Mouse (Mus musculus) liver, embryonic 11.5 days (tissue): Measurements from ENCODE around the gene Tas2r143. TPM values are rescaled to one million over a fixed set of nuclear protein-coding genes. Genes with fewer than 3 reads are reported as not detected.

ENCODE experiments used
- ATAC-seq: fragments of 200-750 bp; cut with Nextera tagmentation; replicated peaks from 2 replicates; pipeline ENCODE4 v1.8.0; 2017; ENCODE audit warnings: moderate number of reproducible peaks, mild to moderate bottlenecking, moderate TSS enrichment, moderate library complexity; ENCODE audit not compliant: low FRiP score
- DNase-seq: peaks from one replicate; pipeline ENCODE4 v3.0.0-alpha.2; 2017; ENCODE audit warnings: low spot score
- H3K27ac ChIP-seq: fragments of 300-500 bp; sonication (generic); 2 replicates; pipeline ENCODE4 v1.5.1; 2014; ENCODE audit warnings: mild to moderate bottlenecking, low read depth, low read length, control low read depth
- H3K27me3 ChIP-seq: fragments of 300-500 bp; sonication (generic); replicated peaks from 2 replicates; pipeline ENCODE4 v1.6.1; 2014; ENCODE audit warnings: low read length, mixed read lengths; ENCODE audit not compliant: control insufficient read depth, insufficient read depth
- H3K36me3 ChIP-seq: fragments of 300-500 bp; sonication (generic); 2 replicates; pipeline ENCODE4 v1.6.1; 2014; ENCODE audit warnings: mild to moderate bottlenecking, low read length, moderate library complexity, mixed read lengths; ENCODE audit not compliant: control insufficient read depth, insufficient read depth
- H3K4me1 ChIP-seq: fragments of 300-500 bp; sonication (generic); replicated peaks from 2 replicates; pipeline ENCODE4 v1.6.1; 2014; ENCODE audit warnings: low read length, mixed read lengths; ENCODE audit not compliant: control insufficient read depth, insufficient read depth
- H3K4me2 ChIP-seq: fragments of 300-500 bp; sonication (generic); 2 replicates; pipeline ENCODE4 v1.6.1; 2014; ENCODE audit warnings: mild to moderate bottlenecking, control low read depth, moderate library complexity
- H3K4me3 ChIP-seq: fragments of 300-500 bp; sonication (generic); 2 replicates; pipeline ENCODE4 v1.5.1; 2014; ENCODE audit warnings: low read depth, low read length, control low read depth
- H3K9ac ChIP-seq: fragments of 300-500 bp; sonication (generic); 2 replicates; pipeline ENCODE4 v1.6.1; 2014; ENCODE audit warnings: low read depth, low read length, control low read depth
- H3K9me3 ChIP-seq: fragments of 300-500 bp; sonication (generic); 2 replicates; pipeline ENCODE4 v1.6.1; 2016; ENCODE audit warnings: low read length, inconsistent platforms, mixed read lengths; ENCODE audit not compliant: control insufficient read depth
- WGBS: fragments of 180-500 bp; shearing (Covaris S2); extraction: QIAGEN DNeasy Blood & Tissue Kit; methylation state at CpG from one replicate; pipeline ENCODE4 v1.1.7; 2014; 5-methylcytosine and 5-hydroxymethylcytosine counted together
- polyA plus RNA-seq: library from polyadenylated mRNA; unstranded; fragments of >200 nt; fragmentation: Nextera tagmentation; extraction: Ambion mirVana; gene quantifications from 2 replicates; pipeline ENCODE4 v1.2.1, GENCODE M21; 2014

Tas2r143 gene
- polyA plus RNA-seq = not detected in 2 replicates

- Histone ChIP-seq H3K4me1 (no peaks in the 10 kb centered on the region), H3K4me3 (no peak within 1 kb of the TSS), H3K9ac (no peak within 1 kb of the TSS), H3K9me3 (no peaks in the 10 kb centered on the region), H3K36me3 (no peaks in the 10 kb centered on the region), H3K27ac (no peak within 1 kb of the TSS), H3K27me3 (no peaks in the 10 kb centered on the region), H3K4me2 (no peak within 1 kb of the TSS)
- no peak for DNase-seq
- no peak for ATAC-seq
- WGBS = 79% methylated on average over 1 of the region's 1 CpGs
Observed at GRCm38 (mm10) chr6:42399938-42400337, at the start of gene Tas2r143. Gene Tas2r143 (plus strand): TSS chr6:42400238.

DNA sequence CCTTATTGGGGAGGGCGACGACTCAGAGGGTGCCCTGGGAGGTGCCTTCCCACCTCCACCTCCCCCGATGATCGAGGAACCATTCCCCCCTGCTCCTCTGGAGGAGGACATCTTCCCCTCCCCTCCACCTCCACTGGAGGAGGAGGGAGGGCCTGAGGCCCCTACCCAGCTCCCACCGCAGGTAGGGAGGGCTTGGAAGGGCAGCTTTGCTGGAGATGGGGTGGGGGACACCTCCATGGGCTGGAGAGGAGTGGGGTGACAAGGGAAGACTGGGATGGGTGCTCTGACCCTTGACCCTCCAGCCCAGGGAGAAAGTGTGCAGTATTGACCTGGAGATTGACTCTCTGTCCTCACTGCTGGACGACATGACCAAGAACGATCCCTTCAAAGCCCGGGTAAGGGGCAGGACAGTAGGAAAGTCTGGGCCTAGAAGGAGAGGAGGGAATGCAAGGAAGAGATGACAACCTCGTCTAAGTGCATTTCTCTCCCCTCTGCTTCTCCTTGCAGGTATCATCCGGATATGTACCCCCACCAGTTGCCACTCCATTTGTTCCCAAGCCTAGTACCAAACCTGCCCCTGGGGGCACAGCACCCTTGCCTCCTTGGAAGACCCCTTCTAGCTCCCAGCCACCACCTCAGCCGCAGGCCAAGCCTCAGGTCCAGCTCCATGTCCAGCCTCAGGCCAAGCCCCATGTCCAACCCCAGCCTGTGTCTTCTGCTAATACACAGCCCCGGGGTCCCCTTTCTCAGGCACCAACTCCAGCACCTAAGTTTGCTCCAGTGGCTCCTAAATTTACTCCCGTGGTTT, 48.9 kb upstream of the Tas2r143 start:
- H3K36me3 ChIP-seq = peaks cover 4% of the 10 kb centered on the region; the same call in 1 of the 2 replicates
- WGBS = 30% methylated on average over 13 of the region's 13 CpGs
- H3K9me3 ChIP-seq = no peaks in the 10 kb centered on the region
- ATAC-seq (no peak), DNase-seq (no peak)
- no peaks in the 10 kb centered on the region for H3K27me3 ChIP-seq
- peak overlapping the region; percentile 90 for H3K4me2 ChIP-seq
- peak overlapping the region; percentile 79 for H3K9ac ChIP-seq
- peak overlapping the region; percentile 80 for H3K4me3 ChIP-seq
- peak overlapping the region; percentile 80 for H3K27ac ChIP-seq
- peaks cover 45% of the 10 kb centered on the region for H3K4me1 ChIP-seq

- H3K9ac ChIP-seq = peak overlapping the region; percentile 22; the same call in 1 of the 2 replicates
- 44% methylated on average over 7 of the region's 7 CpGs for WGBS
- no peak for DNase-seq
- H3K4me1 ChIP-seq = peaks cover 45% of the 10 kb centered on the region
- no peaks in the 10 kb centered on the region for H3K9me3 ChIP-seq
- H3K4me3 ChIP-seq = peak overlapping the region; percentile 80
- no peak for ATAC-seq
- peak overlapping the region; percentile 66; the same call in 1 of the 2 replicates for H3K27ac ChIP-seq
- no peaks in the 10 kb centered on the region for H3K27me3 ChIP-seq
- H3K36me3 ChIP-seq = peaks cover 12% of the 10 kb centered on the region
- peak overlapping the region; percentile 90 for H3K4me2 ChIP-seq
Observed at GRCm38 (mm10) chr6:42351776-42352485, 48.1 kb upstream of the Tas2r143 start.

GRCm38 (mm10) chr6:42352486-42352846, 47.6 kb upstream of the Tas2r143 start:
- Histone ChIP-seq H3K36me3 (peaks cover 14% of the 10 kb centered on the region), H3K4me2 (peak overlapping the region; percentile 90), H3K4me3 (peak overlapping the region; percentile 80; the same call in 1 of the 2 replicates), H3K9me3 (no peaks in the 10 kb centered on the region), H3K27me3 (no peaks in the 10 kb centered on the region), H3K9ac (peak overlapping the region; percentile 22; the same call in 1 of the 2 replicates), H3K4me1 (peaks cover 45% of the 10 kb centered on the region), H3K27ac (peak overlapping the region; percentile 66; the same call in 1 of the 2 replicates)
- DNase-seq (no peak), ATAC-seq (no peak)
- WGBS = 50% methylated on average over 1 of the region's 1 CpGs

DNA sequence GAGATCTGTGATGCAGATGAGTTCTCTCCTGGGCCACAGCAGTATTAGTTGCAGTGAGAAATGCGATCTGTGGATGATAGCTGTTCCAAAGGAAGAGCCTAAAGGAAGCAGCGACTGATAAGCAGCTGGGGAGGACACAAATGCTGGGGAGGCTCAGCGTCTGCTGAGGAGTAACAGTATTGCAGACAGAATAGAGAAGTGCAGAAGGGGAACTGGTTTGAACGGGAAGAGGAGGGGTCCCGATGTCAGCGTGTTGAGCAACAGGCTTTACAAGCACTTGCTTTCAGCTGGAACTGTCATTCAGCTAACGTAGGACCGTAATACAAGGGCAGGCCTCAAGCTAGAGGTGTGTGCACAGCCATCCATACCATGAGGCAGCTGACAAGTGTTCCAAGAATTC, 46.9 kb upstream of the Tas2r143 start:
- Histone ChIP-seq H3K9me3 (no peaks in the 10 kb centered on the region), H3K4me1 (peaks cover 48% of the 10 kb centered on the region), H3K27me3 (no peaks in the 10 kb centered on the region), H3K9ac (no peak overlapping the region), H3K27ac (peak overlapping the region; percentile 66), H3K4me2 (peak overlapping the region; percentile 90), H3K36me3 (peaks cover 19% of the 10 kb centered on the region), H3K4me3 (peak overlapping the region; percentile 10; the same call in 1 of the 2 replicates)
- WGBS = 27% methylated on average over 8 of the region's 8 CpGs
- DNase-seq (no peak), ATAC-seq (no peak)

DNA sequence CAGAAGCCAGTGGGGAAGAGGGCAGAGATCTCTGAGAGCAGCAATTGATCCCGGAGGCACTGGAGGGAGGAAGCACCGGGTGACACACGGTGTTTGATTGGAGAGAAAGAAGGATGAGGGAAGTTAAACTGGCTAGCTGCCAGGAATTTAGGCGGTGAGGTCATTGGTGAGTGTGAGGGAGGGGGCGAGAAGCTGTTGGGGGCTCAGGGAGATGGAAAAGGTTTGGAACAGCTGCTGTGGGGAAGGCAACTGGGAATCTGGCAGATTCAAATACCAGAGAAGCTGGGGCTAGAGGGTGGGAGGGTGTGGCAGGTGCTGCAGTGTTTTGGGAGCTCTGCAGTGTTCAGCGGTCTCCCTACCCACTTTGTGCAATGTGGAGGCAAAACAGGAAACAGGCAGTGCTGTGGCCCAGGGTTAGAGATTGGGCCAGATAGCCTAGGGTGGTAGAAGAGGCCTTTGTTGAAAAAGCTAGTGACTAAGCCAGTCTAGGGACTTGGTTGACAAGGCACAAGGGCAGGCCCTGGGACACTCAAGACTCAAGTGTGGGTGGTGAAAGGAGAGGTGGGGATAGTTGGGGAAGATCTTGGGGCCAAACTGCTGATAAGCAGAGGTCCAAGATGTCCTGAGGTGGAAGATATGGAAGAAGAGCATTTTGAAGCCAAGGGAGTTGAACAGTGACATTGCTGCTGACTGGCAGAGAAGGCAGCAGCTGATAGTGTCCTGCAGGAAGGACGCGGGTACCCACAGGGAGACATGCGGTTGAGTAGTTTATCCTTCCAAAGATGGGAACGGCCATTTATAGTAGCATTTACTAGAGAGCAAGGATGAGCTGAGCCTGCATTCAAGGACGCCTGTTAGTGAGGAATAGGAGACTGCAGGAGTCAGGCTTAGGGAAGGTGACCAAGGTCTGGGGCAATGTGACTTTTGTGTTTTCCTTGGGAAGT, 45.7 kb upstream of the Tas2r143 start:
- DNase-seq (no peak), ATAC-seq (no peak)
- peak overlapping the region; percentile 90 for H3K4me2 ChIP-seq
- H3K9ac ChIP-seq = no peak overlapping the region
- no peaks in the 10 kb centered on the region for H3K9me3 ChIP-seq
- H3K36me3 ChIP-seq = peaks cover 19% of the 10 kb centered on the region
- no peak overlapping the region; the same call in 1 of the 2 replicates for H3K4me3 ChIP-seq
- H3K4me1 ChIP-seq = peaks cover 48% of the 10 kb centered on the region
- WGBS = 31% methylated on average over 11 of the region's 11 CpGs
- H3K27me3 ChIP-seq = no peaks in the 10 kb centered on the region
- peak overlapping the region; percentile 66; the same call in 1 of the 2 replicates for H3K27ac ChIP-seq

- peaks cover 19% of the 10 kb centered on the region for H3K36me3 ChIP-seq
- H3K4me3 ChIP-seq = no peak overlapping the region
- H3K9me3 ChIP-seq = no peaks in the 10 kb centered on the region
- 90% methylated on average over 6 of the region's 6 CpGs for WGBS
- H3K27ac ChIP-seq = no peak overlapping the region
- ATAC-seq (no peak), DNase-seq (no peak)
- peaks cover 48% of the 10 kb centered on the region for H3K4me1 ChIP-seq
- no peaks in the 10 kb centered on the region for H3K27me3 ChIP-seq
- no peak overlapping the region for H3K4me2 ChIP-seq
- H3K9ac ChIP-seq = no peak overlapping the region
Observed at GRCm38 (mm10) chr6:42355366-42355765, 44.7 kb upstream of the Tas2r143 start.
